9 mouse cellular contexts compared by ENCODE assay signal in genomic region chr12:55599639-55600502, GRCm38 (mm10). TPM values are rescaled to one million over a fixed set of nuclear protein-coding genes. Genes with fewer than 3 reads are reported as not detected.
DNase-seq lines count a peak whose midpoint lies in the region; ATAC-seq and TF ChIP-seq lines count a peak whose summit lies in the region.
"Had no signal": no experiment of that assay in that cellular context is flagged by ENCODE, and none has a peak within 500 bp of the region (broad histone marks: within the 10 kb centered on the region; RNA-seq: fewer than 3 reads in every experiment).

No protein-coding gene starts in this region.

- H3K4me3 ChIP-seq in intestine, embryonic 16.5 days (ENCODE audit: low read length), result peak overlapping the region; percentile 53
- H3K4me3 ChIP-seq in liver, embryonic 14.5 days (ENCODE audit: insufficient read depth in 1 of 2, low read depth in 2 of 2, low read length in 2 of 2), result peak overlapping the region in 1 of 2 experiments; percentile 38; a peak in 2 of 4 replicates

- no peak for TF ChIP-seq EP300 in liver, embryonic 14.5 days (IDR thresholded peaks at IDR 0.05; ENCODE audit: low read depth)

- 1% methylated on average over 90 of the region's 109 CpGs for WGBS in intestine, embryonic 16.5 days
- WGBS in liver, embryonic 14.5 days (ENCODE audit: insufficient replicate concordance), result 1% methylated on average over 107 of the region's 109 CpGs

- no peaks in the 10 kb centered on the region for H3K36me3 ChIP-seq in intestine, embryonic 16.5 days (ENCODE audit: control insufficient read depth, insufficient read depth, low read length)
- H3K36me3 ChIP-seq in liver, embryonic 14.5 days (replicated peaks; ENCODE audit: control insufficient read depth, insufficient read depth, low read depth), result no peaks in the 10 kb centered on the region

- peak; percentile 11 to 25 for DNase-seq in layer of hippocampus, adult 18-20 months (ENCODE audit: low spot score in 2 of 2)
- DNase-seq in layer of hippocampus, adult 9-11 months, result no peak
- DNase-seq in embryo, embryonic 10 days (ENCODE audit: low spot score), result peak; percentile 77
- DNase-seq in liver, embryonic 14.5 days (ENCODE audit: low read depth in 3 of 3, low spot score in 3 of 3), result peak in 1 of 3 experiments; percentile 16
- DNase-seq in naive thymus-derived CD4-positive, alpha-beta T cell, adult 2 months (ENCODE audit: low read depth), result peak; percentile 7
- DNase-seq in testis, postnatal 10 days (ENCODE audit: low spot score), result peak; percentile 86

- H3K4me2 ChIP-seq in intestine, embryonic 16.5 days (ENCODE audit: low read depth, low read length), result peak overlapping the region; percentile 93
- H3K4me2 ChIP-seq in liver, embryonic 14.5 days (ENCODE audit: low read depth), result peak overlapping the region; percentile 60

- no peak overlapping the region for H3K27ac ChIP-seq in intestine, embryonic 16.5 days (ENCODE audit: low read length)
- H3K27ac ChIP-seq in liver, embryonic 14.5 days, result no peak overlapping the region
- H3K27ac ChIP-seq: macrophage had no signal

- H3K9ac ChIP-seq in intestine, embryonic 16.5 days (ENCODE audit: low read depth, low read length), result no peak overlapping the region
- H3K9ac ChIP-seq in liver, embryonic 14.5 days (replicated peaks), result no peak overlapping the region

- H3K9me3 ChIP-seq in intestine, embryonic 16.5 days (ENCODE audit: control insufficient read depth, low read length), result no peaks in the 10 kb centered on the region
- H3K9me3 ChIP-seq in liver, embryonic 14.5 days (ENCODE audit: control insufficient read depth, low read length), result no peaks in the 10 kb centered on the region

- no peak for TF ChIP-seq CTCF in liver, embryonic 14.5 days (IDR thresholded peaks at IDR 0.05; ENCODE audit: low read depth)

- H3K27me3 ChIP-seq in intestine, embryonic 16.5 days (replicated peaks; ENCODE audit: control insufficient read depth, insufficient read depth, low read length), result peaks cover 35% of the 10 kb centered on the region
- peaks cover 46% of the 10 kb centered on the region for H3K27me3 ChIP-seq in liver, embryonic 14.5 days (ENCODE audit: control insufficient read depth, insufficient read depth, low read length)

- peak; percentile 91 for ATAC-seq in granulocyte monocyte progenitor cell, adult 5-6 weeks (replicated peaks; ENCODE audit: poor library complexity, severe bottlenecking)
- ATAC-seq in intestine, embryonic 16.5 days, result peak; percentile 90
- peak; percentile 41; the same call in 1 of the 2 replicates for ATAC-seq in liver, embryonic 14.5 days (ENCODE audit: insufficient read depth)

- peaks cover 17% of the 10 kb centered on the region for H3K4me1 ChIP-seq in intestine, embryonic 16.5 days (ENCODE audit: control insufficient read depth, insufficient read depth, low read length)
- H3K4me1 ChIP-seq in liver, embryonic 14.5 days (replicated peaks; ENCODE audit: control insufficient read depth in 2 of 2, insufficient read depth in 2 of 2, low read length in 1 of 2), result no peaks in the 10 kb centered on the region

RNA-seq across cellular contexts. Expression of gene Insm2, which starts 0.6 kb away (rescaled TPM):
- total RNA-seq in layer of hippocampus, adult 18-20 months (2021), result under 1 TPM in 1 of 2 experiments, not detected in 1; 0.20 TPM
- not detected in 2 replicates for total RNA-seq in granulocyte monocyte progenitor cell, adult 5-6 weeks (2014; fragmentation: Nextera tagmentation)
- total RNA-seq in granulocyte monocyte progenitor cell, adult 5-6 weeks (2017), result not detected in 2 replicates
- 0.06 and 0.11 TPM in 2 replicates for polyA plus RNA-seq in intestine, embryonic 16.5 days (2015; fragmentation: Nextera tagmentation; extraction: Ambion mirVana)
- polyA plus RNA-seq in liver, embryonic 14.5 days (2012; rRNA removed), result not detected in 2 replicates
- polyA plus RNA-seq in liver, embryonic 14.5 days (2014; fragmentation: Nextera tagmentation; extraction: Ambion mirVana), result not detected in 2 replicates
- polyA plus RNA-seq: macrophage had no signal

RNA-seq across cellular contexts. Expression of gene Aldoart2, which starts 34.8 kb away (rescaled TPM):
- under 1 TPM in 1 of 2 experiments, not detected in 1; 0.20 TPM for total RNA-seq in layer of hippocampus, adult 18-20 months (2021)
- not detected in 2 replicates for total RNA-seq in granulocyte monocyte progenitor cell, adult 5-6 weeks (2014; fragmentation: Nextera tagmentation)
- not detected in 2 replicates for total RNA-seq in granulocyte monocyte progenitor cell, adult 5-6 weeks (2017)
- polyA plus RNA-seq in intestine, embryonic 16.5 days (2015; fragmentation: Nextera tagmentation; extraction: Ambion mirVana), result not detected in 2 replicates
- polyA plus RNA-seq in liver, embryonic 14.5 days (2012; rRNA removed), result not detected in 2 replicates
- polyA plus RNA-seq in liver, embryonic 14.5 days (2014; fragmentation: Nextera tagmentation; extraction: Ambion mirVana), result not detected in 2 replicates
- polyA plus RNA-seq: macrophage had no signal

Comparison
In these comparisons a context has a peak if more than half of its experiments do, and no peak if none do; other contexts are left out.
1. ATAC-seq: peak in every context shown above with its lines; median percentile 91 in granulocyte monocyte progenitor cell, adult 5-6 weeks; 90 in intestine, embryonic 16.5 days; 41 in liver, embryonic 14.5 days.